Mouse (Mus musculus) lung, embryonic 16.5 days (tissue): ENCODE measurements around the gene Znrf4. TPM values are rescaled to one million over a fixed set of nuclear protein-coding genes. Genes with fewer than 3 reads are reported as not detected.
A peak's percentile ranks its signal among the peaks of the same experiment; 100 is the strongest.

Experiments
- ATAC-seq: fragments of 200-750 bp; cut with Nextera tagmentation; 2 replicates; pipeline ENCODE4 v1.8.0; 2017; ENCODE audit warnings: low read depth, mild to moderate bottlenecking, moderate library complexity
- H3K27ac ChIP-seq: fragments of 300-500 bp; sonication (generic); 2 replicates; pipeline ENCODE4 v1.5.1; 2014; ENCODE audit warnings: mild to moderate bottlenecking, control low read depth, low read length
- H3K27me3 ChIP-seq: fragments of 300-500 bp; sonication (generic); 2 replicates; pipeline ENCODE4 v1.6.1; 2014; ENCODE audit warnings: low read depth, low read length, mixed read lengths; ENCODE audit not compliant: control insufficient read depth, insufficient read depth
- H3K36me3 ChIP-seq: fragments of 300-500 bp; sonication (generic); 2 replicates; pipeline ENCODE4 v1.6.1; 2014; ENCODE audit warnings: low read length; ENCODE audit not compliant: control insufficient read depth, insufficient read depth
- H3K4me1 ChIP-seq: fragments of 300-500 bp; sonication (generic); replicated peaks from 2 replicates; pipeline ENCODE4 v1.6.1; 2014; ENCODE audit warnings: low read length, mixed read lengths; ENCODE audit not compliant: control insufficient read depth, insufficient read depth
- H3K4me2 ChIP-seq: fragments of 300-500 bp; sonication (generic); 2 replicates; pipeline ENCODE4 v1.6.1; 2014; ENCODE audit warnings: low read depth, low read length, control low read depth
- H3K4me3 ChIP-seq: fragments of 300-500 bp; sonication (generic); 2 replicates; pipeline ENCODE4 v1.5.1; 2014; ENCODE audit warnings: mild to moderate bottlenecking, low read length, control low read depth
- H3K9ac ChIP-seq: fragments of 300-500 bp; sonication (generic); 2 replicates; pipeline ENCODE4 v1.6.1; 2014; ENCODE audit warnings: low read length, control low read depth
- H3K9me3 ChIP-seq: fragments of 300-500 bp; sonication (generic); 2 replicates; pipeline ENCODE4 v1.6.1; 2016; ENCODE audit warnings: low read length; ENCODE audit not compliant: control insufficient read depth
- WGBS: fragments of 180-500 bp; shearing (Covaris S2); extraction: QIAGEN DNeasy Blood & Tissue Kit; methylation state at CpG from one replicate; pipeline ENCODE4 v1.1.7; 2014; 5-methylcytosine and 5-hydroxymethylcytosine counted together
- polyA plus RNA-seq: library from polyadenylated mRNA; unstranded; fragments of >200 nt; fragmentation: Nextera tagmentation; extraction: Ambion mirVana; gene quantifications from 2 replicates; pipeline ENCODE4 v1.2.1, GENCODE M21; 2015

Gene Znrf4
- polyA plus RNA-seq, 1 experiment from 2014 or later, result not detected

- Histone ChIP-seq H3K4me2 (no peak overlapping the region), H3K27ac (no peak overlapping the region), H3K4me1 (peaks cover 9% of the 10 kb centered on the region), H3K9ac (no peak overlapping the region), H3K4me3 (no peak overlapping the region), H3K27me3 (no peaks in the 10 kb centered on the region; the same call in 1 of the 2 replicates), H3K9me3 (no peaks in the 10 kb centered on the region), H3K36me3 (no peaks in the 10 kb centered on the region)
- no peak for ATAC-seq
- 83% methylated on average over 1 of the region's 1 CpGs for WGBS
Observed at GRCm38 (mm10) chr17:56482671-56483070, 29.6 kb downstream of the Znrf4 start.

- Histone ChIP-seq H3K36me3 (no peaks in the 10 kb centered on the region), H3K4me1 (peaks cover 19% of the 10 kb centered on the region)
- WGBS, result 7% methylated on average over 6 of the region's 6 CpGs
Observed at GRCm38 (mm10) chr17:56479358-56479757, 32.9 kb downstream of the Znrf4 start.

GRCm38 (mm10) chr17:56478191-56478611 is 34.0 kb downstream of the Znrf4 start:
- H3K4me2 ChIP-seq, result no peak overlapping the region
- H3K4me1 ChIP-seq, result peaks cover 31% of the 10 kb centered on the region
- no peak overlapping the region for H3K4me3 ChIP-seq
- H3K9ac ChIP-seq, result no peak overlapping the region
- H3K36me3 ChIP-seq, result no peaks in the 10 kb centered on the region
- WGBS, result 52% methylated on average over 11 of the region's 11 CpGs
- peaks cover 3% of the 10 kb centered on the region; the same call in 1 of the 2 replicates for H3K9me3 ChIP-seq
- peaks cover 23% of the 10 kb centered on the region for H3K27me3 ChIP-seq
- ATAC-seq, result 0 out of 2 replicates have a peak, but pooled peaks have one; percentile 10
- no peak overlapping the region for H3K27ac ChIP-seq

More at GRCm38 (mm10) chr17:56479358-56479757, 32.9 kb downstream of the Znrf4 start:
- Histone ChIP-seq H3K27ac (no peak overlapping the region; the same call in 1 of the 2 replicates), H3K4me3 (no peak overlapping the region), H3K4me2 (no peak overlapping the region; the same call in 1 of the 2 replicates), H3K9me3 (peaks cover 3% of the 10 kb centered on the region; the same call in 1 of the 2 replicates), H3K27me3 (peaks cover 12% of the 10 kb centered on the region), H3K9ac (peak overlapping the region; percentile 26; the same call in 1 of the 2 replicates)
- no peak for ATAC-seq

- WGBS, result 86% methylated on average over 19 of the region's 19 CpGs
- H3K4me3 ChIP-seq, result no peak overlapping the region
- H3K4me1 ChIP-seq, result peaks cover 40% of the 10 kb centered on the region
- no peaks in the 10 kb centered on the region for H3K36me3 ChIP-seq
- peaks cover 29% of the 10 kb centered on the region for H3K27me3 ChIP-seq
- H3K9ac ChIP-seq, result no peak overlapping the region
- peaks cover 3% of the 10 kb centered on the region; the same call in 1 of the 2 replicates for H3K9me3 ChIP-seq
- ATAC-seq, result no peak
- H3K27ac ChIP-seq, result no peak overlapping the region
- H3K4me2 ChIP-seq, result no peak overlapping the region
Observed at GRCm38 (mm10) chr17:56477191-56477818, 34.9 kb downstream of the Znrf4 start.

GRCm38 (mm10) chr17:56476402-56476752 is 35.9 kb downstream of the Znrf4 start, which contains the start of gene Ptprs:
Ptprs (minus strand) TSS chr17:56476483.
- Histone ChIP-seq H3K4me1 (peaks cover 44% of the 10 kb centered on the region), H3K27ac (peak within 1 kb of the TSS; percentile 26), H3K36me3 (no peaks in the 10 kb centered on the region), H3K9me3 (peaks cover 3% of the 10 kb centered on the region; the same call in 1 of the 2 replicates), H3K9ac (peak within 1 kb of the TSS; percentile 75), H3K4me2 (peak within 1 kb of the TSS; percentile 99), H3K4me3 (peak within 1 kb of the TSS; percentile 77), H3K27me3 (peaks cover 32% of the 10 kb centered on the region)
- ATAC-seq, result peak; percentile 84
- under 1% methylated on average over 27 of the region's 27 CpGs for WGBS

- Histone ChIP-seq H3K9ac (peak overlapping the region; percentile 75), H3K36me3 (no peaks in the 10 kb centered on the region), H3K4me3 (peak overlapping the region; percentile 77), H3K27ac (peak overlapping the region; percentile 26), H3K4me1 (peaks cover 49% of the 10 kb centered on the region), H3K9me3 (peaks cover 3% of the 10 kb centered on the region; the same call in 1 of the 2 replicates), H3K4me2 (peak overlapping the region; percentile 99), H3K27me3 (peaks cover 32% of the 10 kb centered on the region)
- under 1% methylated on average over 47 of the region's 66 CpGs for WGBS
- peak; percentile 32 for ATAC-seq
Observed at GRCm38 (mm10) chr17:56475584-56476401, 36.4 kb downstream of the Znrf4 start.

GRCm38 (mm10) chr17:56474831-56475581 is 37.2 kb downstream of the Znrf4 start:
- Histone ChIP-seq H3K9ac (peak overlapping the region; percentile 75), H3K9me3 (peaks cover 3% of the 10 kb centered on the region; the same call in 1 of the 2 replicates), H3K4me3 (peak overlapping the region; percentile 77), H3K36me3 (no peaks in the 10 kb centered on the region), H3K4me1 (peaks cover 56% of the 10 kb centered on the region), H3K27me3 (peaks cover 32% of the 10 kb centered on the region), H3K27ac (no peak overlapping the region), H3K4me2 (peak overlapping the region; percentile 99)
- under 1% methylated on average over 24 of the region's 24 CpGs for WGBS
- peak; percentile 39 for ATAC-seq

GRCm38 (mm10) chr17:56474311-56474830 is 37.9 kb downstream of the Znrf4 start:
- Histone ChIP-seq H3K4me2 (peak overlapping the region; percentile 99), H3K27ac (no peak overlapping the region), H3K9ac (peak overlapping the region; percentile 75), H3K4me3 (peak overlapping the region; percentile 77), H3K36me3 (no peaks in the 10 kb centered on the region), H3K4me1 (peaks cover 62% of the 10 kb centered on the region), H3K9me3 (peaks cover 3% of the 10 kb centered on the region; the same call in 1 of the 2 replicates), H3K27me3 (peaks cover 32% of the 10 kb centered on the region)
- 3% methylated on average over 32 of the region's 32 CpGs for WGBS
- ATAC-seq, result no peak
